Mouse (Mus musculus): ENCODE data around the gene Cbfa2t2.

- TF ChIP-seq POLR2A (IDR thresholded peaks at IDR 0.05; ENCODE audit: insufficient read length, low read depth) = no peak
- TF ChIP-seq USF1 (IDR thresholded peaks at IDR 0.05; ENCODE audit: low read depth) = no peak
- no peak for TF ChIP-seq TCF12 (IDR thresholded peaks at IDR 0.05; ENCODE audit: insufficient read depth, poor library complexity, severe bottlenecking)
- TF ChIP-seq MAX (IDR thresholded peaks at IDR 0.05; ENCODE audit: low read depth) = no peak
- no peak for TF ChIP-seq MYOG (IDR thresholded peaks at IDR 0.05; ENCODE audit: control insufficient read depth in 1 of 3, insufficient read depth in 1 of 3, insufficient read length in 2 of 3, low read depth in 2 of 3)
- TF ChIP-seq SRF (IDR thresholded peaks at IDR 0.05; ENCODE audit: control insufficient read depth, insufficient read length, low read depth) = no peak
- TF ChIP-seq CEBPB (IDR thresholded peaks at IDR 0.05; ENCODE audit: insufficient read depth, poor library complexity, severe bottlenecking) = no peak
- TF ChIP-seq TCF3 (IDR thresholded peaks at IDR 0.05; ENCODE audit: insufficient read length, low read depth) = no peak
- no peak for TF ChIP-seq E2F4 (IDR thresholded peaks at IDR 0.05; ENCODE audit: insufficient read depth)
- TF ChIP-seq REST (IDR thresholded peaks at IDR 0.05; ENCODE audit: insufficient read depth, insufficient read length) = no peak
- TF ChIP-seq POLR2AphosphoS2 (IDR thresholded peaks at IDR 0.05; ENCODE audit: insufficient read length, low read depth) = no peak
Observed at GRCm38 (mm10) chr2:154551927-154552326, 115.6 kb downstream of the Cbfa2t2 start.

Data from myocyte (in vitro differentiated cells).